Mouse (Mus musculus) layer of hippocampus, adult 11-12 months (tissue): ENCODE measurements at regions not wholly inside any gene's neighbourhood (a gene's known extent, or its start where the extent isn't known, plus 50 kb on each side); places are given as distances from the start of the nearest gene placed in this dataset.

Source experiments
- DNase-seq: peaks from one replicate; pipeline ENCODE4 v3.0.0; 2022; ENCODE audit warnings: low spot score

GRCm38 (mm10) chr2:51073040-51073594, 75.8 kb downstream of the Rnd3 start:
- DNase-seq, result no peak

DNA sequence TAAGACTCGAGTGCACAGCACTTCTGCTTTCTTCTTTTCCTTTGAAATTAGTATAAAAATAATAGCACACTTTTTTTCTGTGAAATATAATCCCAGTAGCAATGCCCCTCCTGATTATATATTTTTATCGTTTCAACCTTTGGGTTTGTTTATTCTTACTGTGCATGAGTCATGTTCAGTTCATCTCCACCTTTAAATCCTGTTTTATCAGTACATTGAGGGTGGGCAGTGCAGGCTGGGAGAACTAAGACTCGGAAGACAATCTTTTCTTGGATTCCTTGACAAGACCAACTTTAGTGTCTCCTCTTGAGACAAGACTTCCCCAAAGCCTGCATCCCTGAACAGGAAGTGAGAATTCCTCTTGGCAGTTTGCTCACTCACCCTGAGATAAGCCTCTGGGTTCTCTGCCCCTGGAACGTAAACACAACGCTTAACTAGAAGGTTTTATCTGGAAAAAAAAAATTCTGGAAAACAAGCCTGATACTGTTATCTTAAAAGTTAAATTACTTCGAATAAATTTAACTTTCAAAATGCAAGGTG, 76.5 kb downstream of the Rnd3 start:
- no peak for DNase-seq

DNA sequence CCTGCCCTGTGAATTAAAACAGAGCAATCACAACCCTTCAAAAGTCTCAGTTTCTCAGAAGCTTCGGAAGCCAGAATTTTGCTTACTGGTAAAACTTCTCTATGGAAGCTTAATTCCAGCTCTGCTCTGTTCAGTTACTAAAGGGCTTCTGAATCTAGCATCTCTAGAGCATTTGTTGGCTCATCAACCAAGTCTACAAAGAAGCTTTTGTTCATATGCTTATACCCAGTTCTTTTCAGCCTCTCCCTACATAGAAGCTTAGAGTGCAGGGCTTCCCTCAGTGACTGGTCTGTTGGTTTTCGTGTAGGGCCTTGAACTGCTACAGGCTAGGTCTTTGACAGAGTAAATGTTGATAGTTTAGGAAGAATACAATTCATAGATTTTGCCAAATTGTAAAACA, 78.0 kb downstream of the Rnd3 start:
- DNase-seq, result no peak

DNA sequence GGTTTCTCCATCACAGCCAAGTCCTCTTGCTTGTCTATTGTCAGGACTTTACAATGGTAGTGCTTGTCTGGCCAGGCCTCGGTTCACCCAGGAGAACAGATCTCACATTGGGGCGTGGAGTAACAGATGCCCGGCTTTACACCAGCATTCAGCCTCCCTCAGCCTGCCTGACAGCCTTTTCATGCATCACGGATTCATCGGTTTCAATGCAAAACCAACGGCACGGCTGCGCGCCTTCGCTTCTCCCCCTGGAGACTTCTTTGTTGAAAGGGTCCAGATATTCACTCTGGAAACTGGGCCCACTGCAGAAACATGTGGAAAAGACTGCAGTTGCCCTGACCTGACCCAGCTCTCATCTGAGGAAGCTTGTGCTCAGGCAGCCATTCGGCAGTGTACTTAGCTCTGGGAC, 82.5 kb downstream of the Rnd3 start:
- peak; percentile 29 for DNase-seq

DNA sequence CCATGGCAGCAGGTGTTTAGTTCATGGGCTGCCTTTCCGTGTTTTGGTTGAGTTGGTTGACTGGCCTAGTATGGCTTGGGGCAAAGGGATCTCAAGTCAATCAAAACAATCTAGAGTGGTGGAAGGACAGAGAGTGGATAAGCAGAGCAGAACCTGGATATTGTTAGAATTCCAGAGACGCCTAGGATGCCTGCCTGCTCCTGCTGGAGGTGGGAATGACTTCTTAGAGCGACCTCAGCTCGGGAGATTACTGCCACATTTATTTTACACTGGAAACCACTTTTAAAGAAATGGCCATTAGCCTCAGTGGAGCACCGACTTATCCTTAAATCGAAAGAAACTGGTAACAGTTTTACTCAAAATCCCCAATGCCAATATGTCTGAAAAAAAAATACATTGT, 83.1 kb downstream of the Rnd3 start:
- no peak for DNase-seq

GRCm38 (mm10) chr2:51064821-51065220, 84.1 kb downstream of the Rnd3 start:
- DNase-seq, result no peak

- DNase-seq, result no peak
These were observed 86.9 kb downstream of the Rnd3 start for GRCm38 (mm10) chr2:51062049-51062448.

DNA sequence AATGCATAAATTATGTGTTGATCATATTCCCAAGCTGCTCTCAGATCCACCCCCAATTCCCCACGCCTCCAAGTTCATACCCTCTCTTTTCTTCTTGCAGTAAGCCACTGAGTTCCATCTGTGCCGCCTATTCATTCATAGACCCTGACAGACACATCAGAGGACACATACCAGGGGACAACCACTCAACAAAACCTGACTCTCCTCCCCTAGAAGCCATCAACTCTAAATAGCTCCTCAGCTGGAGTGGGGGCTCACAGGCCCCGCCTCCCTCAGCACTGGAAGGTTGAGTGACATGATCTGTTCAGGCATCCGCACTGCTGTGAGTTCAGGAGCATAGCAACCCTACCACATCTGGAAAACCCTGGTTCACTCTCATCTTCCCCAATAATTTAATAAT, 90.8 kb downstream of the Rnd3 start:
- no peak for DNase-seq

- no peak for DNase-seq
These were observed 92.7 kb downstream of the Rnd3 start for GRCm38 (mm10) chr2:51056141-51056731.

GRCm38 (mm10) chr2:51055339-51055738, 93.6 kb downstream of the Rnd3 start:
- no peak for DNase-seq

GRCm38 (mm10) chr2:51049834-51050170, 99.1 kb downstream of the Rnd3 start:
- DNase-seq, result no peak

DNA sequence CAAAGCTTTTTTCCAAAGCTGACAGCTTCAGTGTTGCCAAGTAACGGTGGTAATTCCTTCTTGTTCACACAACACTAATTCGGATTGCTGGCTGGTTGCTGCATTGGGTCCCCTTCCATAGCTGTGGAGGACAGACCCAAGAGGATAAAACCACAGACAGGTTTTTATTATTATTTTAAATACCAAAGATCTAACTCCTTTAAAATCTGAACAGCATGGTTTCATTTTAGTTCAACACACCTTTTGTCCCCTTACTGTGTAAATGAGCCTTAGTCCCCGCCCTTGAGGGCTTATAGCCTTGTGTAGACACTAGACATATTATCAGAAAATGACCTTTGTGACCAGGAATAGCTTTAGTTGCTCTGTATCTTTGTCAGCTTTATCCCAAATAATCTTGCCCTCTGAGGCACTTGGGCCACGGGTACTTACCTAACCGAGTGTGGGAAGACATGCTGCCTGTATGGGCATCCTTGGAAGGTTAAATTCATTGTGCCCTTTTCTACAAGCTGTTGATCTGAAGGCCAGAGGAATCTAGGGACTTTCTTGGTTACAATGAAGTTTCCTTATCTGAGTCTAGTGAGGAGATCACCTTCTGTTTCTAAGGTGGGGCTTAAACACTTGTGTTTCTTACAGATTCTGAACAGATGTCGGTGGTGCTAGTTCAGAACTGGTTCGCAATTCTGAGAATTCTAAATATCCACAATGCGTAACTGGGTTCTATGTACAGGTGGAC, 99.6 kb downstream of the Rnd3 start:
- no peak for DNase-seq

DNA sequence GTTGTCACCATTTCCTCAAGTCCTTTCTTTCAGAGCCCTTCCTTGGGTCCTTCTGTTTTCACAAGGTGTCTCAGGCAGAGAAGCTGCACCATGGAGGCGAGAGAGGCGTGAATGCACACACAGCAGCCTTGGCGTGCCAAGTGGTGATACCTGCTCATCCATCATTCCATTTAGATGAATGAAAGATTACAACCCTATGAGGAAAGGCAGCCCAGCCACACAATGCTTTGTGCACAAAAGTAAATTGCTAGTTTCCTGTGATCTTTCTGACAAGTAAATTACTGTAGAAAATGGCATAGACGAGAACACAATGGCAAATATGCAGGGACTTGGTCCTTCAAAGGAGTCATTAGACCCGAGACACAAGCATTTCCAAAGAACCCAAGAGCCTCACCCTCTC, 101.4 kb downstream of the Rnd3 start:
- no peak for DNase-seq

GRCm38 (mm10) chr2:51045626-51046025, 103.3 kb downstream of the Rnd3 start:
- no peak for DNase-seq

GRCm38 (mm10) chr2:51041101-51041500, 107.8 kb downstream of the Rnd3 start:
- no peak for DNase-seq

DNA sequence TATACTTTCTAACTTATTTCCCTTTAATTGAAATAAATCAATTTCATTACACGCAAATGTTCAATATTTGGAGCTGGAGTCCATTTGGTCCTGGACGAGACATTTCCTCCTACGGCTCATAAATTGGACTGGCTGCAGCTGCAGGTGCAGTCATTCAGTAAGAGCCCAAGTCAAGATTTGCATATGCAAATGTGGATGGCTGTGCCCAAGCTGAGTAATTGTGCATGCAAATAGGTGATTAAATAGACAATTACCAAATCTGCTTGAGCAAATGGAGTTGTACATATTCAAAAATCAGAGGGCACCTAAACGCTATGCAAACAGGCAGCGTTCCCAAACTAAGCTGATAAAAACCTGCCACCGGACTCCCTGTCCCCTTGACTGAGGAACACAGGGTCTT, 110.2 kb downstream of the Rnd3 start:
- DNase-seq, result no peak

- DNase-seq, result no peak
These were observed 111.9 kb downstream of the Rnd3 start for GRCm38 (mm10) chr2:51036995-51037394.

- DNase-seq, result no peak
These were observed 112.6 kb downstream of the Rnd3 start for GRCm38 (mm10) chr2:51036190-51036755.

- no peak for DNase-seq
These were observed 115.0 kb downstream of the Rnd3 start for GRCm38 (mm10) chr2:51033881-51034280.

DNA sequence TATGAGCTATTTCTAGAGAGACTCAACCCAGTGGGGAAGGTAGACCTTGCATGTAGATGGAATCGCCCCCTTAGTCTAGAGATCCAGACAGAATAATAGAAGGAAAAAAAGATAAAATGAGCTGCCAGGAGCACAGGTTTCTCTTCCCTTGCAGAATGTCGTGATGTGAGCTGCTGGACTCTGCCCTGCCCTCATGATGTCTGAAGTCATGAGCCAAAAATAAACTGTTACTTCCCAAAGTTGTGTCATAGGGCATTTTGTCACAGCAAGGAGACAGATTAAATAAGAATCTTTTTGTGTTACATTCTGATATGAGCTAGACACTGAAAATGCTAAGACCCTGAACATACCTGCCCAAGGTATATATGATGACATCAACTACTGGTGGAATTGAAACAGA, 126.4 kb downstream of the Rnd3 start:
- no peak for DNase-seq

- DNase-seq, result no peak
These were observed 132.8 kb downstream of the Rnd3 start for GRCm38 (mm10) chr2:51016129-51016402.

- DNase-seq, result no peak
These were observed 133.4 kb downstream of the Rnd3 start for GRCm38 (mm10) chr2:51015360-51016128.

DNA sequence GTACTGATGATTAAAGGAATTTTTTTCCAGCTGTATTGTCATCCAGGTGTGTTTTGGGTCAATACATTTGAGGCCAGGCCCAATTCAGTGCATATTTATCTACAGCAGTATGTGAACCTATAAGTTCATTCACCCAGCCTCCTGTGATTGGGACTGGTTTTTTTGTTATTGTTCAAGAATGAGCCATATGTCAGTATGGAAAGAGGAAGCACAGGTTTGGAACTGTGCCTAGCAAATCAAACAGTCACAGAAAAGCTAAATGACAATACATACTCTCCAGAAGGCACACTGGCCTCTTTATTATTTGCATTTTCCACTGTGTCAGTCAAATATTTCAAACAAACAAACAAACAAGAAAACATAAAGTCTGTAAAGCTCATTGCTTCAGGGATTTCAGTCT, 134.7 kb downstream of the Rnd3 start:
- no peak for DNase-seq
